Mouse (Mus musculus) liver, postnatal 0 days (tissue): ENCODE results near the gene Zc3h18. TPM values are rescaled to one million over a fixed set of nuclear protein-coding genes. Genes with fewer than 3 reads are reported as not detected.

Experiments used
- ATAC-seq: fragments of 200-750 bp; cut with Nextera tagmentation; 2 replicates; pipeline ENCODE4 v1.8.0; 2017; ENCODE audit warnings: mild to moderate bottlenecking, moderate library complexity
- DNase-seq: peaks from one replicate; pipeline ENCODE4 v3.0.0-alpha.2; 2016
- H3K27ac ChIP-seq: fragments of 300-500 bp; sonication (generic); 2 replicates; pipeline ENCODE4 v1.5.1; 2014; ENCODE audit warnings: antibody characterized with exemption, moderate library complexity, mild to moderate bottlenecking, low read depth
- H3K27me3 ChIP-seq: fragments of 300-500 bp; sonication (generic); 2 replicates; pipeline ENCODE4 v1.6.1; 2014; ENCODE audit warnings: low read length, control low read depth, mixed read lengths; ENCODE audit not compliant: insufficient read depth
- H3K36me3 ChIP-seq: fragments of 300-500 bp; sonication (generic); replicated peaks from 2 replicates; pipeline ENCODE4 v1.6.1; 2014; ENCODE audit warnings: mild to moderate bottlenecking, control low read depth, low read length, moderate library complexity, mixed read lengths; ENCODE audit not compliant: insufficient read depth
- H3K4me1 ChIP-seq: fragments of 300-500 bp; sonication (generic); 2 replicates; pipeline ENCODE4 v1.6.1; 2014; ENCODE audit warnings: antibody characterized with exemption, mild to moderate bottlenecking, control low read depth; ENCODE audit not compliant: insufficient read depth
- H3K4me2 ChIP-seq: fragments of 300-500 bp; sonication (generic); 2 replicates; pipeline ENCODE4 v1.6.1; 2014; ENCODE audit warnings: low read depth, mild to moderate bottlenecking, low read length, moderate library complexity, mixed read lengths
- H3K4me3 ChIP-seq: fragments of 300-500 bp; sonication (generic); 2 replicates; pipeline ENCODE4 v1.5.1; 2014; ENCODE audit warnings: low read depth, low read length
- H3K9ac ChIP-seq: fragments of 300-500 bp; sonication (generic); replicated peaks from 2 replicates; pipeline ENCODE4 v1.6.1; 2014; ENCODE audit warnings: mild to moderate bottlenecking, moderate library complexity
- H3K9me3 ChIP-seq: fragments of 300-500 bp; sonication (generic); 2 replicates; pipeline ENCODE4 v1.6.1; 2016; ENCODE audit warnings: mild to moderate bottlenecking, control low read depth, low read length, mixed read lengths
- CTCF ChIP-seq: sonication (generic); IDR thresholded peaks from 2 replicates; pipeline ENCODE4 v1.5.1; 2016; ENCODE audit warnings: antibody characterized with exemption, low read depth
- EP300 ChIP-seq: IDR thresholded peaks from 2 replicates; pipeline ENCODE4 v1.6.1; 2016; ENCODE audit warnings: antibody characterized with exemption, low read depth, mild to moderate bottlenecking
- WGBS: fragments of 180-500 bp; shearing (Covaris S2); extraction: QIAGEN DNeasy Blood & Tissue Kit; methylation state at CpG from one replicate; pipeline ENCODE4 v1.1.7; 2014; ENCODE audit not compliant: insufficient replicate concordance; 5-methylcytosine and 5-hydroxymethylcytosine counted together
- polyA plus RNA-seq: library from polyadenylated mRNA; unstranded; fragments of >200 nt; fragmentation: Nextera tagmentation; extraction: Ambion mirVana; gene quantifications from 2 replicates; pipeline ENCODE4 v1.2.1, GENCODE M21; 2015

Gene Zc3h18
- polyA plus RNA-seq, 1 experiment from 2014 or later: 15.6 TPM

DNA sequence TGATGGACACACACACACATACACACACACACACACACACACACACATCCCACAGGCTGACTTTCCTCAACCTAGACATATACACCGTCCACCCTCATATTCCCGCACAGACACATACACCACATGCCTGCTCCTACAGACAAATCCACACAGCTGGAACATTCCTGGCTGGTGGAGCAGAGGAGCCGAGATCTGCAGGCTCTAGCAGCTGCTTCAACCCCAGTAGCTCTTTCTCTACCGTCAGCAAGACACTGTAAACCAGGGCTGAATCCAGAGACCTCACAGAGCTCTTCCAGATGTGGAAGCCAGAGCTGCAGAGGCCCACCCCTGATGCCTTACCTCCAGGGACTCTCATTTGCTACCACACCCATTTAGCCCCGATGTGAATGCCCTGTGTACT lies 14.1 kb upstream of the Zc3h18 start:
- Histone ChIP-seq H3K27me3 (no peaks in the 10 kb centered on the region), H3K4me2 (no peak overlapping the region), H3K36me3 (no peaks in the 10 kb centered on the region), H3K4me3 (no peak overlapping the region), H3K4me1 (no peaks in the 10 kb centered on the region), H3K9ac (no peak overlapping the region), H3K9me3 (no peaks in the 10 kb centered on the region), H3K27ac (no peak overlapping the region)
- no peak for TF ChIP-seq EP300
- 55% methylated on average over 5 of the region's 5 CpGs for WGBS
- ATAC-seq (no peak), DNase-seq (no peak)

DNA sequence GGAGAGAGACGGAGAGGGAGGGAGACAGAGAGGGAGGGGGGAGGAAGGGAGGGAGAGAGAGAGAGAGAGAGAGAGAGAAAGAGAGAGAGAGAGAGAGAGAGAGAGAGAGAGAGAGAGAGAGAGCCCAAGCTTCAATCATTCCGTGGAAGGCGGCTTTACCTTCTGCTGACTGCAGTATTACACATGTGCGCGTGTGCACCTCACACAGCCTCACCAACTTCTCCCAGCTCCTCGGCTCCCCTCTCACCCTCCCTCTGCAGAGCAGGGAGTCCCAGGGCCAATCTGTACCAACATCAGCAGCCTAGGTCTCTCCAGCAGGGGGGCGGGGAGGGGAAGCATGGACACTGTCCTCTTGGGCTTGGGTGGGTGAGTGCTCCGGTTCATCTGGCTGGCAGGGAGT lies 13.4 kb upstream of the Zc3h18 start:
- H3K27ac ChIP-seq: no peak overlapping the region
- H3K4me1 ChIP-seq: no peaks in the 10 kb centered on the region
- 50% methylated on average over 8 of the region's 8 CpGs for WGBS
- H3K9me3 ChIP-seq: no peaks in the 10 kb centered on the region
- no peaks in the 10 kb centered on the region for H3K27me3 ChIP-seq
- ATAC-seq (no peak), DNase-seq (no peak)
- no peak overlapping the region for H3K4me3 ChIP-seq
- H3K4me2 ChIP-seq: no peak overlapping the region
- H3K36me3 ChIP-seq: no peaks in the 10 kb centered on the region
- TF ChIP-seq EP300: no peak
- TF ChIP-seq CTCF: no peak
- no peak overlapping the region for H3K9ac ChIP-seq

DNA sequence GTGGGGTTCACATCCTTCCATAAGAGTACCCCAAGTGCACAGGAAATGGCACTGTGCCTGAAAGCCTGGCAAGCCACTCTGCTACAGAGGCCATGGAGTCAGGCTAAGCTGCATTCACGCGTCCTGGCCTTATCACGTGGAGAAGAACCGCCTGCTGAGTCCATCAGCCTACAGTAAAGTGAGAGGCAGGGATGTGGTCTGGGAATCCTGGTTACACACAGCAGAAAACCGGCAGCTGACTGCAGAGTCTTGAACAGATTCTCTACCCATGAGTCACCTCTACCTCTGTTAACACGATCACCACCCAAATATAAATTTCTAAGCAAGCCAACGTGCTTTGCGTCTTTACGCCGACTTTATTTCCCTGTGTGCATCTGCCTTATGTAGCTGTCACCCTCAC lies 7.9 kb upstream of the Zc3h18 start:
- Histone ChIP-seq H3K4me1 (peaks cover 5% of the 10 kb centered on the region; the same call in 1 of the 2 replicates), H3K27ac (no peak overlapping the region), H3K9ac (no peak overlapping the region), H3K4me3 (no peak overlapping the region), H3K36me3 (no peaks in the 10 kb centered on the region), H3K9me3 (no peaks in the 10 kb centered on the region), H3K27me3 (0 out of 2 replicates have a peak, but pooled peaks cover 3% of the 10 kb centered on the region), H3K4me2 (no peak overlapping the region)
- no peak for ATAC-seq
- WGBS: 74% methylated on average over 10 of the region's 10 CpGs
- TF ChIP-seq CTCF (no peak), EP300 (no peak)
- DNase-seq: no peak

DNA sequence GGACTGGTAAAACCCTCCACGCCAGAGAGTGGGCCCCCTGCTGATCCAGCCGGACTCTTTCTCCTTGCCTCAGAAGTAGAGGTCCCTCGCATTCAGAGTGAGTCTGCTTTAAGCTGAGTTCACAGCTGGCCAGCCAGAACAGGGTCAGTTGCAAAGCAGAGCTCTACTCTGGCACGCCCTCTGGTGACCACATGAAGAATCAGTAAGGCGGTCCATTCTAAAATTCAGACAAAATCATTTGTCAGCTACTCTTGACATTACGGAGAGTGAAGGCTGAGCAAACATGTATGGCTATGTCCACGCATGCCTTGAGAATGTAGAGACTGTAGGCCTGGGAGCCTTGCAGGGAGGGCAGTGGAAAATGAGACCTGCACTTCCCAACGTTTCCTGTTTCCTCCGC lies 6.7 kb upstream of the Zc3h18 start:
- 9% methylated on average over 9 of the region's 9 CpGs for WGBS
- H3K9me3 ChIP-seq: no peaks in the 10 kb centered on the region
- H3K4me1 ChIP-seq: peaks cover 5% of the 10 kb centered on the region; the same call in 1 of the 2 replicates
- ATAC-seq: peak; percentile 72
- no peak overlapping the region for H3K4me3 ChIP-seq
- no peak overlapping the region for H3K9ac ChIP-seq
- TF ChIP-seq CTCF (peak; percentile 91), EP300 (no peak)
- peak; percentile 77 for DNase-seq
- no peaks in the 10 kb centered on the region for H3K36me3 ChIP-seq
- H3K27me3 ChIP-seq: 0 out of 2 replicates have a peak, but pooled peaks cover 3% of the 10 kb centered on the region
- no peak overlapping the region for H3K4me2 ChIP-seq
- no peak overlapping the region; the same call in 1 of the 2 replicates for H3K27ac ChIP-seq

DNA sequence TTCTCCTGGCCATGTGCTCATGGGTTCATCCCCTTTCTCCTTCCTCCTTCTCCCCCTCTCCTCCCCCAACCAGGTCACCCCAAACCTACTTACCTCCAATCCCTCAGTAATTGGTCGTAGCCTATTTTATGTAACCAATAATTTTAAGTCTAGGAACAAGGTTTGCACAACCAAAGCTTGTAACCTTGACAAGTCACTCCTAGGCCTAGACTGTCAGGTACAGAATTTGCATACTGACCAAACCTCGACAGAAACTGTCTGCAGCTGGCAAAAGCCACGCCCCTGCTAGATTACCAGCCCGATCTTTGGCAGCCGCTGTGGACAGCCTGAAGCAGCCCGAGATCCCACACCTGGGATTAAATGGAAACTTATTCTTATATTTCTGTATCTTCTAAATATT lies 4.7 kb upstream of the Zc3h18 start:
- peaks cover 11% of the 10 kb centered on the region for H3K4me1 ChIP-seq
- no peak overlapping the region for H3K9ac ChIP-seq
- H3K4me3 ChIP-seq: no peak overlapping the region
- no peak for TF ChIP-seq EP300
- TF ChIP-seq CTCF: no peak
- DNase-seq (no peak), ATAC-seq (no peak)
- WGBS: 51% methylated on average over 6 of the region's 6 CpGs
- no peaks in the 10 kb centered on the region for H3K36me3 ChIP-seq
- no peak overlapping the region for H3K4me2 ChIP-seq
- no peaks in the 10 kb centered on the region for H3K9me3 ChIP-seq
- H3K27me3 ChIP-seq: 0 out of 2 replicates have a peak, but pooled peaks cover 3% of the 10 kb centered on the region
- no peak overlapping the region for H3K27ac ChIP-seq

DNA sequence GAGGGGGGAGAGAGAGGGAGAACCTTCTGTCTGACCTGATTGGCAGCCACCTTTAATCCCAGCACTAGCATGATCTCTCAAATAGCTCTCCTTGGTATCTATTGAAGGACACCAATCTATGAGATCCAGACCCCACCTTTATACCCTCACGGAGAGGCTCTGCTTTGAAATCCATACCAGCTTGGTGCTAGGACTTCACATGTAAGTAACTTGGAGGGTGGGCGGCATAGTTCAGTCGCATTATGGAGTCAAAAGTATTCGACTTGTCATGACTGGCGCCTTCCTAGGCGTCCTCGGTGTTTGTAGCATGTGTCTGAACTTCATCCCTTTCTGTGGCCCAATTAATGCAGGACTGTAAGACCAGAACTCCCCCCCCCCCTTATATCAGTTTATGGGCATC lies 1.1 kb upstream of the Zc3h18 start:
- H3K9me3 ChIP-seq: no peaks in the 10 kb centered on the region

More for the DNA sequence above, 1.1 kb upstream of the Zc3h18 start:
- peaks cover 17% of the 10 kb centered on the region for H3K4me1 ChIP-seq
- 85% methylated on average over 7 of the region's 7 CpGs for WGBS
- no peak overlapping the region; the same call in 1 of the 2 replicates for H3K27ac ChIP-seq
- ATAC-seq: no peak
- peak overlapping the region; percentile 97; the same call in 1 of the 2 replicates for H3K4me3 ChIP-seq
- DNase-seq: no peak
- H3K4me2 ChIP-seq: peak overlapping the region; percentile 81
- H3K27me3 ChIP-seq: no peaks in the 10 kb centered on the region
- TF ChIP-seq CTCF (no peak), EP300 (no peak)
- H3K36me3 ChIP-seq: peaks cover 8% of the 10 kb centered on the region
- H3K9ac ChIP-seq: no peak overlapping the region
